Mouse (Mus musculus) liver, embryonic 15.5 days (tissue): Measurements from ENCODE around the gene Neu4. TPM values are rescaled to one million over a fixed set of nuclear protein-coding genes. Genes with fewer than 3 reads are reported as not detected.
"Not testable (repeated sequence)": the region's sequence is repeated elsewhere in the genome, so short reads cannot be mapped to it uniquely, and the experiment has no call there.

Experiments used
- ATAC-seq: fragments of 200-750 bp; cut with Nextera tagmentation; 2 replicates; pipeline ENCODE4 v1.8.0; 2017; ENCODE audit warnings: moderate number of reproducible peaks, mild to moderate bottlenecking, moderate library complexity; ENCODE audit not compliant: insufficient read depth
- H3K27ac ChIP-seq: fragments of 300-500 bp; sonication (generic); replicated peaks from 2 replicates; pipeline ENCODE4 v1.5.1; 2015; ENCODE audit warnings: mild to moderate bottlenecking, inconsistent platforms
- H3K27me3 ChIP-seq: fragments of 300-500 bp; sonication (generic); 2 replicates; pipeline ENCODE4 v1.6.1; 2015; ENCODE audit warnings: mild to moderate bottlenecking, inconsistent platforms
- H3K36me3 ChIP-seq: fragments of 300-500 bp; sonication (generic); replicated peaks from 2 replicates; pipeline ENCODE4 v1.6.1; 2015; ENCODE audit warnings: moderate library complexity, mild to moderate bottlenecking, inconsistent platforms
- H3K4me1 ChIP-seq: fragments of 300-500 bp; sonication (generic); replicated peaks from 2 replicates; pipeline ENCODE4 v1.6.1; 2015; ENCODE audit warnings: inconsistent platforms
- H3K4me2 ChIP-seq: fragments of 300-500 bp; sonication (generic); 2 replicates; pipeline ENCODE4 v1.6.1; 2015; ENCODE audit warnings: moderate library complexity, mild to moderate bottlenecking, inconsistent platforms
- H3K4me3 ChIP-seq: fragments of 300-500 bp; sonication (generic); replicated peaks from 2 replicates; pipeline ENCODE4 v1.5.1; 2015; ENCODE audit warnings: mild to moderate bottlenecking, inconsistent platforms
- H3K9ac ChIP-seq: fragments of 300-500 bp; sonication (generic); 2 replicates; pipeline ENCODE4 v1.6.1; 2015; ENCODE audit warnings: moderate library complexity, mild to moderate bottlenecking, inconsistent platforms
- H3K9me3 ChIP-seq: fragments of 300-500 bp; sonication (generic); replicated peaks from 2 replicates; pipeline ENCODE4 v1.6.1; 2016; ENCODE audit warnings: inconsistent platforms
- WGBS: fragments of 180-500 bp; shearing (Covaris S2); methylation state at CpG from one replicate; pipeline ENCODE4 v1.1.7; 2015; ENCODE audit warnings: mixed read lengths; ENCODE audit not compliant: insufficient replicate concordance; 5-methylcytosine and 5-hydroxymethylcytosine counted together
- polyA plus RNA-seq: library from polyadenylated mRNA; unstranded; fragments of >200 nt; fragmentation: Nextera tagmentation; extraction: Ambion mirVana; gene quantifications from 2 replicates; pipeline ENCODE4 v1.2.1, GENCODE M21; 2015

Neu4 gene
- polyA plus RNA-seq, 1 experiment from 2014 or later: not detected

DNA sequence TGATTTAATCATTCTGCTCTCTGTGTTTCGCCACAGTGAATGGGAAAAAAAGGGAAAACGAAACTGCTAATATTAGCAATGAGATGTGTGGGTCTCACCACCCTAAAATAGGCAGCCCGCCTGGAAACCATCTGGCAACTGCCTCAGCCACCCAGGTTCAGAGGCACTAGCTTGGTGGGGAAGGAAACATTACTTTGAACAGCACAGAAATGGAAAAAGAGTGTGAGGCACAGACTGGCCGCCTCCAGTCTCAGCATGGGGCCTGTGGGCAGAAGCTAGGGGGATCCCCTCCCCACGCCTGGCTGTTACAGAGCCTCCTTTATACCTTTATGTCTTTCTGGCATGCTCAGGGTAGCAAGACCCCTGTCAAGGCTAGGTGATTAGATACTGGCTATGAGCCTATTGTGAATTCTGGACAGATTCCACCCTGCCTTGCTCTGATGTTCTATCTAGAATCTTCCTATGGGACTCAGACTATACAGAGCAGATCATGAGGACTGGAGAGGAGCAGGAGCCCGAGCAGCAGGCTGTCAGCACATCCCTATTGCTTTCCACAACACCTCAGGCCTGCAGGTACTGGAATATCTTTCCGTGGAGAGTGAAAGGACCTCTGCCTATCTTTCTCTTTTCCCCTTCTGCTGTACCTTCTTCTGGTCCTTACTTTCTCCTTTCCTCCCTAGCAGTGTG lies 33.4 kb downstream of the Neu4 start:
- 48% methylated on average over 7 of the region's 7 CpGs for WGBS
- no peak for ATAC-seq

DNA sequence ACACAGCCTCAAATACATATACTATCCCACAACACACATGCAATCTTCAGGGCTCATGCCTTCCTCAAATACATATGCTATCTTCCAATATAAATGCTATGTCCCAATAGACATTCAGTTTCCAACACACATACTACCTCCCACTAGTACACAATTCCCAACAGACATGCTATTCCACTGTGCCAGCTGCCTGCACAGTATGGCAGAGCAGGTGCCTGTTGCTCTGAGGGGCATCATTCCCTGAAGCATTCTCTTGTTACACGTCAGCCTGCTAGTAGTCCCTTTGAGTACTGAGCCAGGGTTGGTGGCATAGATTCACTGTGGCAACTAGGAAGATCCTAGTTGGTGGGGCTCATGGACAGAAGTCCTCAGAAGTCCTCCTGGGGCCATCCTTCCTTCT lies 34.2 kb downstream of the Neu4 start:
- no peak overlapping the region for H3K4me3 ChIP-seq
- 63% methylated on average over 1 of the region's 1 CpGs for WGBS

More for the DNA sequence above, 33.4 kb downstream of the Neu4 start:
- H3K9ac ChIP-seq: no peak overlapping the region
- H3K4me3 ChIP-seq: no peak overlapping the region
- H3K36me3 ChIP-seq: no peaks in the 10 kb centered on the region
- H3K27ac ChIP-seq: no peak overlapping the region
- no peak overlapping the region for H3K4me2 ChIP-seq
- no peaks in the 10 kb centered on the region for H3K4me1 ChIP-seq
- no peaks in the 10 kb centered on the region for H3K9me3 ChIP-seq
- no peaks in the 10 kb centered on the region for H3K27me3 ChIP-seq

DNA sequence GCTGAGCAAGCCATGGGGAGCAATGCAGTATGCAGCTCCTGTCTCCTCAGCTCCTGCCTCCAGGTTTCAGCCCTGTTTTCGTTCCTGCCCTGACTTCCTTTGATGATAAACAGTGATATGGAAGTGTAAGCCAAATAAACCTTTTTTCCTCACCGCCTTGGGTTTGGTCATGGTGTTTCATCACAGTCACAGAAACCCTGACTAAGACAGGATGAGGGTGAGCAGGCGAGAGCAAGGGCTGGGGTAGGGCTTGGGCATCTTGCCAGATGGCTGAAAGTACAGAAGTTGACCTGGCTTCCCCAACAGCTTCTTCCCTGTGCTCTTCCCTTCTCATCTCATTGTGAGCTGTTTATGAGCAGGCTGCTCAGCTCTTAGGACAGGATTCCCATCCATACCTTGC lies 35.7 kb downstream of the Neu4 start:
- Histone ChIP-seq H3K9ac (no peak overlapping the region), H3K4me1 (no peaks in the 10 kb centered on the region), H3K9me3 (no peaks in the 10 kb centered on the region), H3K27ac (no peak overlapping the region), H3K27me3 (no peaks in the 10 kb centered on the region), H3K4me2 (no peak overlapping the region), H3K4me3 (no peak overlapping the region), H3K36me3 (no peaks in the 10 kb centered on the region)
- no peak for ATAC-seq
- WGBS: 25% methylated on average over 3 of the region's 3 CpGs

More for the DNA sequence above, 34.2 kb downstream of the Neu4 start:
- Histone ChIP-seq H3K9ac (no peak overlapping the region), H3K9me3 (no peaks in the 10 kb centered on the region), H3K27ac (no peak overlapping the region), H3K36me3 (no peaks in the 10 kb centered on the region), H3K27me3 (no peaks in the 10 kb centered on the region), H3K4me2 (no peak overlapping the region), H3K4me1 (no peaks in the 10 kb centered on the region)
- no peak for ATAC-seq

DNA sequence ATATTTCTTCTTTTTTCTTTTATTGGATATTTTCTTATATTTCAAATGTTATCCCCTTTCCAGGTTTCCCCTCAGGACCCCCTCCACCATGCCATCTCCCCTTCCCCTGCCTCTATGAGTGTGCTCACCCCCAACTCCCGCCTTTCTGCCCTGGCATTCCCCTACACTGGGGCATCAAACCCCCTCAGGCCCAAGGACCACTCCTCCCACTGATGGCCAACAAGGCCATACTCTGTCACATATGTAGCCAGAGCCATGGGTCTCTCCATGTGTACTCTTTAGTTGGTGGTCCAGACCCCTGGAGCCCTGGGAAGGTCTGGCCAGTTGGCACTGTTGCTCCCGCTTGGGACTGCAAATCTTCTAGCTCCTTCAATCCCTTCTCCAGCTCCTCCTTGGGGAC lies 37.1 kb downstream of the Neu4 start:
- ATAC-seq: no peak
- Histone ChIP-seq H3K4me3 (no peak overlapping the region), H3K9ac (no peak overlapping the region), H3K36me3 (no peaks in the 10 kb centered on the region), H3K4me2 (no peak overlapping the region), H3K27me3 (no peaks in the 10 kb centered on the region), H3K9me3 (no peaks in the 10 kb centered on the region), H3K4me1 (no peaks in the 10 kb centered on the region), H3K27ac (no peak overlapping the region)
- 79% methylated on average over 2 of the region's 2 CpGs for WGBS

DNA sequence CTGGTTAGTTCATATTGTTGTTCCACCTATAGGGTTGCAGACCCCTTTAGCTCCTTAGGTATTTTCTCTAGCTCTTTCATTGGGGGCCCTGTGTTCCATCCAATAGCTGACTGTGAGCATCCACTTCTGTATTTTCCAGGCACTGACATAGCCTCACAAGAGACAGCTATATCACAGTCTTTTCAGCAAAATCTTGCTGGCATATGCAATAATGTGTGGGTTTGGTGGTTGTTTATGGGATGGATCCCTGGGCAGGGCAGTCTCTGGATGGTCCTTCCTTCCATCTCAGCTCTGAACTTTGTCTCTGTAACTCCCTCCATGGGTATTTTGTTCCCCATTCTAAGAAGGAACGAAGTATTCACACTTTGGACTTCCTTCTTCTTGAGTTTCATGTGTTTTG lies 38.0 kb downstream of the Neu4 start:
- H3K9me3 ChIP-seq, H3K4me1 ChIP-seq, H3K27me3 ChIP-seq, H3K4me3 ChIP-seq, H3K36me3 ChIP-seq, ATAC-seq, H3K9ac ChIP-seq, H3K27ac ChIP-seq, H3K4me2 ChIP-seq: not testable (repeated sequence)
- WGBS: 21% methylated on average over 1 of the region's 1 CpGs

DNA sequence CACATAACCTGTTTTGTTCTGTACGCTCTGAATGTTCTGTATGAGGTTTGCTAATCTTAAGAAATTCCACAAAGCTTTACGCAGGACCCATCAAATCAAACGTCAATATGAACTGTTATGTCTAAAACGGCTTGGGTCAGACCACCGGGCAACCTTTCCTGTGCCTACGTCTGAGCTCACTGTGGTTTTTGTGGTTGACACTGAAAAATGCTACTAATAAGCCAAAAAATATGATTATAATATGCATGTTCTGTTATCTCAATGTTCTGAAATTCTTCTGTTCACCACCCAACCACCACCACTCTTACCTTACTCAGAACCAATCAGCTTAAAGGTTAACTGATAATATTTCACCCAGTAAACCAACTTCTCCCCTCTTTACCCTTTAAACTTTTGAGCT lies 54.5 kb downstream of the Neu4 start:
- no peak overlapping the region for H3K4me2 ChIP-seq
- 22% methylated on average over 6 of the region's 6 CpGs for WGBS
- no peak overlapping the region for H3K9ac ChIP-seq

DNA sequence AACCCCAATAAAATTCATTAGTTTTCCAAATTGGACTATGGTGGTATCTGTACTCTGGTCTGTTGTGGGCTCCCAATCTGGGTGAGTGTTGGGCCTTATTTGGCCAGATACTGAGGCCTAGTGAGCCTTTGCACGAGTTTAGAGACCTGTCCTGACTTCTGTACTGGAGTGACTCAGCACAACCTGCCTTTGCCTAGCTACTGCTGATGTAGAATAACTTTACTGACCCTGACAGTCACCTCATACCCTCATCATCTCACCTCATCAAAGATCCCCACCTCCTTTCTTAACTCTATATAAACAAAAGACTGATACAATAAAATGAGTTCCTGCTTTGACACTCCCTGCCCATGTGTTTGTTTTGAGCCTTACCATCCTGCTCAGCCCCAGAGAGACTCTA lies 56.5 kb downstream of the Neu4 start:
- Histone ChIP-seq H3K27me3 (no peaks in the 10 kb centered on the region), H3K4me2 (no peak overlapping the region), H3K9ac (no peak overlapping the region), H3K9me3 (no peaks in the 10 kb centered on the region), H3K36me3 (no peaks in the 10 kb centered on the region), H3K4me1 (no peaks in the 10 kb centered on the region), H3K27ac (no peak overlapping the region), H3K4me3 (no peak overlapping the region)
- 0% methylated on average over 1 of the region's 1 CpGs for WGBS
- ATAC-seq: no peak

More for the DNA sequence above, 54.5 kb downstream of the Neu4 start:
- H3K4me3 ChIP-seq: no peak overlapping the region
- H3K27me3 ChIP-seq: no peaks in the 10 kb centered on the region
- ATAC-seq: no peak
- no peaks in the 10 kb centered on the region for H3K36me3 ChIP-seq
- no peaks in the 10 kb centered on the region for H3K4me1 ChIP-seq
- no peaks in the 10 kb centered on the region for H3K9me3 ChIP-seq
- H3K27ac ChIP-seq: no peak overlapping the region

Other genes with a start within 250 kb of the Neu4 start
- gene Dtymk, start 218.5 kb upstream of the Neu4 start, polyA plus RNA-seq: 110 and 114 TPM in 2 replicates
- 9.4 TPM in 2 replicates for gene Ing5, start 216.5 kb upstream of the Neu4 start, polyA plus RNA-seq
- gene D2hgdh, start 195.5 kb upstream of the Neu4 start, polyA plus RNA-seq: 5.7 and 5.9 TPM in 2 replicates
- not detected in 2 replicates for gene Gal3st2, start 159.1 kb upstream of the Neu4 start, polyA plus RNA-seq
- not detected in 2 replicates for gene Gal3st2b, start 102.1 kb upstream of the Neu4 start, polyA plus RNA-seq
- gene Gal3st2c, start 29.9 kb upstream of the Neu4 start, polyA plus RNA-seq: not detected in 2 replicates
- gene Pdcd1, start 32.1 kb downstream of the Neu4 start, polyA plus RNA-seq: 0.07 TPM in 1 of 2 replicates, not detected in the other